Mouse (Mus musculus): ENCODE data around the gene Gm11168.
"Not testable (repeated sequence)": the region's sequence is repeated elsewhere in the genome, so short reads cannot be mapped to it uniquely, and the experiment has no call there.

DNA sequence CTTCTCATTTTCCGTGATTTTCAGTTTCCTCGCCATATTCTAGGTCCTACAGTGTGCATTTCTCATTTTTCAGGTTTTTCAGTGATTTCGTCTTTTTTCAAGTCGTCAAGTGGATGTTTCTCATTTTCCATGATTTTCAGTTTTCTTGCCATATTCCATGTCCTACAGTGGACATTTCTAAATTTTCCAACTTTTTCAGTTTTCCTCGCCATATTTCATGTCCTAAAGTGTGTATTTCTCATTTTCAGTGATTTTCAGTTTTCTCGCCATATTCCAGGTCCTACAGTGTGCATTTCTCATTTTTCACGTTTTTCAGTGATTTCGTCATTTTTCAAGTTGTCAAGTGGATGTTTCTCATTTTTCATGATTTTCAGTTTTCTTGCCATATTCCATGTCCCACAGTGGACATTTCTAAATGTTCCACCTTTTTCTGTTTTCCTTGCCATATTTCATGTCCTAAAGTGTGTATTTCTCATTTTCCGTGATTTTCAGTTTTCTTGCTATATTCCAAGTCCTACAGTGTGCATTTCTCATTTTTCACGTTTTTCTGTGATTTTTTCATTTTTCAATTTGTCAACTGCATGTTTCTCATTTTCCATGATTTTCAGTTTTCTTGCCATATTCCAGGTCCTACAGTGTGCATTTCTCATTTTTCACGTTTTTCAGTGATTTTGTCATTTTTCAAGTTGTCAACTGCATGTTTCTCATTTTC lies 1.0 kb upstream of the Gm11168 start:
- 0 out of 2 replicates have a peak, but pooled peaks have one; percentile 40 for TF ChIP-seq CTCF (IDR thresholded peaks at IDR 0.05; ENCODE audit: borderline replicate concordance, insufficient read depth, low read length)
- TF ChIP-seq POLR2A (IDR thresholded peaks at IDR 0.05; ENCODE audit: low read depth, low read length): not testable (repeated sequence)
